Mouse (Mus musculus): ENCODE data around the gene Dhx30.
"Not testable (repeated sequence)": the region's sequence is repeated elsewhere in the genome, so short reads cannot be mapped to it uniquely, and the experiment has no call there.

Gene Dhx30

DNA sequence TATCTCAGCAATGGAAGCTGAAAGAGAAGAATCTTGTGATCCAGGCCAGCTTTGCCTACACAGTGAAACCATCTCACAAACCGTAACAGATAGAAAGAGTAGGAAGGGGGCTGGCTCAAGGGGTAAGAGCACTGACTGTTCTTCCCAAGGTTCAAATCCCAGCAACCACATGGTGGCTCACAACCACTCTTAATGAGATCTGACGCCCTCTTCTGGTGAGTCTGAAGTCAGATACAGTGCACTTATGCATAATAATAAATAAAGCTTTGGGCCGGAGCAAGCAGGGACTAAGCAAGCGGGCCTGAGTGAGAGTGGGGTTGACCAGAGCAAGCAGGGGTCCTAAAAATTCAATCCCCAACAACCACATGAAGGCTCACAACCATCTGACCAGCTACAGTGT lies 24.3 kb downstream of the Dhx30 start:
- peak; percentile 26 for DNase-seq

DNA sequence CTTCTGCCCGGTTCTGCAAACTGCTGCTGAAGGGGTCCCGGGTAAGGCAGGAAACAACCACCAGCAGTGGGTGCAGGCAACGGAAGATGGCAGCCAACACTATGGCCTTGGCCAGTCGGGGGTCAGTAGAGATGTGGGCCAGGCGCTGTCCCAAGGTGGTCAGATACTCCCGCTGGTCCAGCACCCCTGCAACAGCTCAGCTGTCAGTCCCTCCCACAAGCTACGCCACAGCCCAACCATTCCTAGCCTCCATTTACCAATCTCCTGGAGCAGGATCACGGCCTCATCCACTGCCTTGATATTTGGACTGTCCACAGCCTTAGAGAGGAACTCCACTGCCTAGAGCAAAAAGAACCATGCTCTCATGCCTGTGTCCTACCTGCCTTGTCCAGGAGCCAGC lies 31.9 kb downstream of the Dhx30 start:
- no peak for DNase-seq

DNA sequence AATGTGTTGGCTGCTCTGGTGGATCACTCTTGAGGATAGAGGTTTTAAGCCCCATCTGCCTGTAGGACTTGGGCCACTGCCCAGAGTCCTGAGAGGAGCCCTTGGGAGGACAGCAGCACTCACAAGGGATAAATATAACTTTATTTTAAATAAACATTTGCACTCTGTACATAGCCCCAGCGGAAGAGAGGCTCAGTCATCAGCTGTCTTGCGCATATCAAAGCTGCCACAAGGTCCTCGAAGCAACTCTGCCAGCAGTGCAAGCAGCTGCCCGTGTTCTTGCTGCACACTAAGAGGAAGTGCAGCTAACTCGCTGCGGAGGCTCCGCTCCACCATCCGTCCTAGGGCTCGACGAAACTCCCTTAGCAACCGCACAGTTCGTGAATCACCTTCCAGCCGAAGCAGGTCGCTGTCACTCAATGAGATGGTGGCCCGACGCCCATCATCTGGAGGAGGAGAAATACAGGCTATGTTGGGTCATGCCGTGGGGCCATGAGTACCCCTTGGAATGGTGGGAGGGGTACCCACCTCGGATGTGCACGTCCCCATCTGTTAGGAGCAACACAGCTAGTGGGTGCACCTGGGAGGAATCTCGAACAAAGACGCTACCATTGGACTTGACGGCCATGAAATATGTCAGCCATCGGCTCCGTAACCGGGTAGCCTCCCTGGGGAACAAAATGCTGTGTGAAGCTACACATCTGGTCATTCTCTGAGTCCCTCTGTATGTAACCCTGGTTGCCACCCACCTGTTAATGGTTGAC lies 33.2 kb downstream of the Dhx30 start:
- peak; percentile 22 for DNase-seq

DNA sequence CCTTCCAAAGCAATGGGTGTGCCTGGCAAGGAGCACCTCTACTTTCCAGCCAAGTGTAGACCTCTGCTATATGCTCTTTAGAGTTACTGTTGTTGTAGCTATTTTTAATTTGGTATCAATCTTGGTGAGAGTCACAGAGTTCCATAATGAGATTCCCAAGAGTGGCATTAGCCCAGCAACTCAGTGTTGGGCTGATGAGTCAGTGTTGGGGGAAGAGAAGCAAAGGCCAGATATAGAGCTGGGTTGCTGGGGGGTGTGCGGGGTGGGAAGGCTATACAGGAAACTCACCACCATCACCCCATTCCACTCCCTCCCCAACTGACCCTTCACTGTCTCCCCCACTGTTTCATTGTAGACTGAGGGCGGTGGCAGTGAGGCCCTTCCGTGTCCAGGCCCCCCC lies 36.6 kb downstream of the Dhx30 start:
- DNase-seq = no peak

DNA sequence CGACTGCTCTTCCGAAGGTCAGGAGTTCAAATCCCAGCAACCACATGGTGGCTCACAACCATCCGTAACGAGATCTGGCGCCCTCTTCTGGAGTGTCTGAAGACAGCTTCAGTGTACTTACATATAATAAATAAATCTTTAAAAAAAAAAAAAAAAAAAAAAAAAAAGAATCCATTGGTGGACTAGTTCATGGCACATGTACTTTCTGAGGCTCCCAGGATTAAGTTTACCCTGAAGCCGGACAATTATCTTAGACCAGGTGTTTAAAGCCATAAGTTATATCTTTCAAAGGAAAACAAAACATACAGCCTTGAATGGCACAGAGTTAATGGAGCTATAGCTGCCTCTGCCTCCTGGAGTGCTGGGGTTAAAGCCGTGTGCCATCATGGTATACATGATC lies 41.2 kb downstream of the Dhx30 start:
- DNase-seq = not testable (repeated sequence)

DNA sequence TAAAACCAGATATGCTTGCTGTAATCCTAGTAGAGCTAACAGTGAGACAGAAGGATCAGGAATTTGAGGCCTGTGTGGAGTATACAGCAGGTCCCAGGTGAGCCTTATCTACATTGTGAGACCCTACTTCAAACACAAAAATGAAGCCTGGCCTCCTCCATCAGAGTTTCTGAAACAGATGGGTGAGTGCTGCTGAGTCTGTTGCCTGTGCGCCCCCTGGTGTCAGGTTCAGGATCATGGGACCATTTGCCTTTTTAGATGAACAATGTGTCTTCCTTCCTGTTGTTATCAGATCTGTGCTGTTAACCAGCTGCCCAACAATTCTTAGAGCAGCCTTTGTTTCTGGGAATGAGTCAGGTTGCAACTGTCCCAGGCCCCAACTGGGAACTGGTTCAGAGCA lies 45.8 kb downstream of the Dhx30 start:
- DNase-seq = peak; percentile 89

DNA sequence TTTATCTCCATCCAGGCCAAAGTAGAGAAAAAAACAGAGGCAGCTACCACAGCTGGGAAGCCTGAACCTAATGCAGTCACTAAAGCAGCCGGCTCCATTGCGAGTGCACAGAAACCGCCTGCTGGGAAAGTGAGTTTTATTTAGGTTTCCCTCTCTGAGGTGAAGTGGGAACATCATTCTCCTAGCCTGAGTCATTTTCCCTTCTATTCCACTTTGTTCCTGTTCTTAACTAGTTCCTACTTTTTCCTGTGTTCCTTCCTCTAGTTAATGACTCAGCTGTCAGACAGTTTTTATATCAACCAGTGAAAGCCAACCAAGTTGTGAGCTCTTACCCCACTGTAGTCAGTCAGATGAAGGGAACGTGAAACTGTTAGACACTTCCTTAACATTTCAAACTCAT lies 46.6 kb downstream of the Dhx30 start:
- DNase-seq = no peak

DNA sequence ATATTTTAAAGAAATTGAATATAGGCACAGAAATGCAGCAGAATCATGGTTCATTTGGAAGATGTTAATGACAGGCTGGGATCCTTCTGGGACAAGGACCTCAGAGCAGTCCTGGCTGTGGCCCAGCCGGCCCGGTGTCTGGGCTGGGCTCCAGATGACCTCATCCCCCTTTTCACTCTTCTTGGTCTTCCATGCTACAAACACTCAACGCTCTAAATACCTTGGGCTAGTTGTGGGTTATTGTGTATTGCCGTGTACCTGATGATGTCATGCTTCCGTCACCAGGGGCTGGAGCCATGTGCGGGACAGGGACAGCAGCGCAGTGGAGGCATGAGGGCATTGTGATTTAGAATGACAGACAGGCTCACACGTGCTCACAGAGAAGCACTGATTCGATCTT lies 47.3 kb downstream of the Dhx30 start:
- DNase-seq = peak; percentile 49

DNA sequence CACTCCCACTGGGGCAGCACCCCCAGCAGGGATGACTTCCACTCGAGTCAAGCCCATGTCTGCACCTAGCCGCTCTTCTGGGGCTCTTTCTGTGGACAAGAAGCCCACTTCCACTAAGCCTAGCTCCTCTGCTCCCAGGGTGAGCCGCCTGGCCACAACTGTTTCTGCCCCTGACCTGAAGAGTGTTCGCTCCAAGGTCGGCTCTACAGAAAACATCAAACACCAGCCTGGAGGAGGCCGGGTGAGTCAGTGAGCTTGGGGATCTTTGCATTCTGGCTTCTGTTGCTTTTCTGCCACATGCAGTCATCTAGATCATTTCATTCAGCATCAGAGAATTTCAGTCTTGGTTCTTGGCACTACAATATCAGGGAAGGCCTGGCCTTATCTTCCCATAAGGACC lies 48.9 kb downstream of the Dhx30 start:
- DNase-seq = no peak

DNA sequence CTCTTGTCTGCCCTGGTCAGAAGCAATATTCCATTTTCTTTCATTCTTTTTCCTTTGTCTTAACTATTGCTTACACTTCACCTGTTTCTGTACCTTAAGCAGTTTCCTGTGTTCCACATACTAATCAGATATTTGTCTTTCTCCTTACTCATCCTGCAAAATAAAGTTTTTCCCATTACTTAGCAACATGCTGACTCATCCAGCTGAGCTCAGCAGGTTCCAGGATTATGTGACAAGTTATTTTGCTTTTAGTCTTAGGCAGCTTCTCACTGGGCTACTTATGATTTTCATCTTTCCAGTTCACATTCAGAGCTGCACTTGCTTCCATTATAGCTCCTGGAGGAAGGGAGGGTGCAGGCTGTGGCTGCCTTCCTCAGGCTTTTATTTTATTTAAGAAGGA lies 53.0 kb downstream of the Dhx30 start:
- no peak for DNase-seq

DNA sequence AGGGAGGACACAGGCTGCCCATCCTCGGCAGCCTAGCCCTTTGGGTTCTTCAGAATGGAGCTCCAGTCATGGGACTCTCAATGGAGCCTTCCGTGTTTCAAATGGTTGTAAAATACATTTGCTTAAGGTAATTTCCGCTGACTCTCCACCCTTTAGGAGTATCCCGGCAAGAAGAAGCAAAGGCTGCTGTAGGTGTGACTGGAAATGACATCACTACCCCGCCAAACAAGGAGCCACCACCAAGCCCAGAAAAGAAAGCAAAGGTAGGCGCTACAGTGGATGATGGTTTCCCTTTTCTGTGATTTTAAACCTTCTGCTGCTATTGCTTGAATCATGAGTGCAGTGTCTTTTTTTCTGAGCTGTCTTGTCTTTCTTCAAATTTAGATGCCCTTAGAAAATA lies 54.8 kb downstream of the Dhx30 start:
- DNase-seq = no peak

DNA sequence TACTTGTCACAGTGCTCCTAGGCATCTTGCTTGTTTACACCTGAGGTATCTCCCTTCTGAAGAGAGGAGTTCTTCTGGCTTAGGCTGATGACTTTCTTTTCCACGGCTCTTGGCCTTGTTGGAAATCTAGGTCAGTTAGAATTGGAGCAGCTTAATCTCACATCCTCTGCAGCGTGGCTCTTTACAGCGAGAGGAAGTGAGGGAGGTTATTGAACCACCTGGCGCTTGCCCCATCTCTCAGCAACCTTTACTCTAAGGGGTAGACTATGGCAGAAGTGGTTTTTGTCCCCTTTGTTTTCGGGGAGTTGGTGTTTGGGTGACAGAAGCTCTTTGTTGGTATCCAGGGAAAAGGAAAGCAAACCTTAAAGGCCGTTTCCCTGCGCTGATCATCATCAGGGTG lies 55.2 kb downstream of the Dhx30 start:
- no peak for DNase-seq

DNA sequence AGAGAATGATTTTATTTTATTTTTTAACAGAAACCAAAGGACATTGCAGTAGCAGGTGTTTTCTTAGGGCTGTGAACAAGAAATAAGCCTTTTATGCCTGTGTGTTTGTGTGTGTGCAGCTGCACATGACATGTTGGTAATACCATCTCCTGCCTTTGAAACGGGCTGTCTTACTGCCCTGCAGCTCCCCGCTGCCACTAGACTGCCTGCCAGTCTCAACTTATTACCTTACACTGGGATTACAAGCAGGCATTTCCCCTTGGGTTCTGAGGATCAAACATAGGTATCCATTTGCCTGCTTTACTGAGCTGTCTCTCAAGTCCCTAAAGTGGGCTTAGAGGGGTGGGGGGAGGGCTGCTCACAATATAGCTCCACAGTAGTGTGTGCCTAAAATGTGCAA lies 56.9 kb downstream of the Dhx30 start:
- no peak for DNase-seq

DNA sequence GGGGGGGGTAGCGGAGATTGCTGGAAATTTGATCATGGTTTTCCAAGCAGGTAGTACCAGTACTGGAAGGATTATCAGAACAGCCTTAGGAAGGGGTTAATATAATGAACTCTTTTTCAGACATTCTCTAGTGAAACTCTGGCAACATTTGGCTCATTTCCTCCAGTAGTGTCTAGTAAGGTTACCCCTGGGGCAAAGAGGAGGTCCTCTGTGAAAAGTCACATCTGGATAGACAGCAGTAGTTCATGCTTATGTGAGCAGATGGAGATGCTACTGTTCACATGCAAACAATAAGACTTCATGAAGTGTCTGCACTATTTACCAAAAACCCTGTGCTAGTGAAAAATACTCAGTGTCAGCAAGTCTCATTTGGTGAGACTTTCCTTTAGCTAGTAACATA lies 60.4 kb downstream of the Dhx30 start:
- no peak for DNase-seq

DNA sequence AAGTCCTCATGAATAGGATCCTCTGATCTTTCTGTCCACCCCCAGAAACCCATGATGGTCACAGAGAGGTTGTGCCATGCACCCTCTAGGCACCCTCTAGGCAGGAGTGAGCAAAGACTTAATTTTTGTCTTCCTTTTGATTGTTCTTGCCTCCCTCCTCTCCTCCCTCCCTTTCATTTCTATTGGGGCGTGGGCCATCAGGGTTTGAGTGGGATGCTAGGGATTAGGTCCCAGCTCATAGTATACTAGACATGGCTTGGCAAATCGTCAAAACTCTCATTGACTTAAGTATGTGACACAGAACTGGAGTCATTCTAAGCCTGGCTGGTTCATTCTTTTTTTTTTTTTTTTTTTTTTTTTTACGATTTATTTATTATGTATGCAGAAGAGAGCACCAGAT lies 62.8 kb downstream of the Dhx30 start:
- DNase-seq = no peak

DNA sequence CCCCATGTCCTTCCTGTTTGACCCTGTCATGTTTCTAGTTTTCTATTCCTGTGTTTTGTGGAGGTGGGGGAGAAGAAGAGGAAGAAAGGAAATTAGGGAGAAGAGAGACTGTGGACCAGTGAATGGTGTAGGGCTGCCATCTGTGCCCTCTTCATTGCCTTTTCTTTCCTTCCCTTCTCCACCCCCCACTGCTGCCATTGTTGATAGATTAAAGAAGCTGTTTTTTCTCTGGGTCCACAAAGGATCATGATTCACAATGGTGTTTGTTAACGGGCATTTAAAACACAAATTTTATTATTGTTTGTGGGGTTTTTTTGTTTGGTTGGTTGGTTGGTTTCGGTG lies 63.6 kb downstream of the Dhx30 start:
- DNase-seq = no peak

DNA sequence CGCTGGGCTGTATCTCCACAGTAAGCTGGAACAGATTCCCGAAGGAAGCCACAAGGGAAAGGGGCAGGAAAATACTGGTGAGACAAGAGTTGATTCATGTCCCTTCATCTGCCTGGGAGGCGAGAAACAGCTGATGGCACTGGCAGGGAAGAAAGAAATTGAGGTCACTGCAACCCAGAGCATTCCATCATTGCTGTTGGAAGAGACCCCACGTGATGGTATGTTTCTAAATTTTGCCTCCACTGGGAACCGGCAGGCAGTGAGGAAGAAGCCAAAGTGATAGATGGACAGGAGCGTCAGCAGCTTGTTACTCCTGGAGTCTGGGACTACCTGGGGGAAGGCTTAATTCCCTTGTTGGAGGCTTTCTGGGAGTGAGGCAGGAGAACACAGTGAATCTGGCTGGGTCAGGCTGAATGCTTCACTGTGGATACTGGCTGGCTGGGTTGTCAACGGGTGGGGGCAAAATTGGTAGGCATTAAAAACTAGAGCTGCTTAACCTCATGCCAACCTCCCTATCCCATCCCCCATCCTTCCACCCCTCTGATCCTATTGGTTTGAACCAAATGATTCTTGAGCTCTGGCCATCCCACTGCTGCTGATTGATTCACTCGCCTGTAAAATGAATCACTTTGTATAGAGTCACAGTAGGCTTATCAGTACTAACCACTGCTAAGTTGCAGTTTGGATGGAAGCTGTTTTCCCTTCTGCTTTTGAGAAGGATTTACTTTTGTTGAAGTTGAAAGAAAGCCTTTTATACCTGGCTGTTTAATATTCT lies 64.1 kb downstream of the Dhx30 start:
- DNase-seq = peak; percentile 6

DNA sequence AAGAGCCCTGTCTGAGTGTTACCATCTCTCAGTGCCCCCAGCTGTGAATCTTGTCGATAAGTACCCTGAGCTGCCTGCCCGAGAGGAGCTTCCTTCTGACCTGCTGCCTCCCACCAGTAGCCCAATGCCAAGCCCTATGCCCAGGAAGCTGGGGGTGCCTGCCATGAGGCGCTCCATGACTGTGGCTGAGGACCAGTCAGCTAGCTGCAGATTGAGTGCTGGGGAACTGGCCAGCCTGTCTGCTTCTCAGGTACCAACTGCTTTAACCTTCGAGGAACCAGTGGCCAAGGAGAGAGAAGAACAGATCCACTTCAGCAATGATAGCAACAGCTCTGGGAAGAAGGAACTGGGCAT lies 64.7 kb downstream of the Dhx30 start:
- DNase-seq = no peak

DNA sequence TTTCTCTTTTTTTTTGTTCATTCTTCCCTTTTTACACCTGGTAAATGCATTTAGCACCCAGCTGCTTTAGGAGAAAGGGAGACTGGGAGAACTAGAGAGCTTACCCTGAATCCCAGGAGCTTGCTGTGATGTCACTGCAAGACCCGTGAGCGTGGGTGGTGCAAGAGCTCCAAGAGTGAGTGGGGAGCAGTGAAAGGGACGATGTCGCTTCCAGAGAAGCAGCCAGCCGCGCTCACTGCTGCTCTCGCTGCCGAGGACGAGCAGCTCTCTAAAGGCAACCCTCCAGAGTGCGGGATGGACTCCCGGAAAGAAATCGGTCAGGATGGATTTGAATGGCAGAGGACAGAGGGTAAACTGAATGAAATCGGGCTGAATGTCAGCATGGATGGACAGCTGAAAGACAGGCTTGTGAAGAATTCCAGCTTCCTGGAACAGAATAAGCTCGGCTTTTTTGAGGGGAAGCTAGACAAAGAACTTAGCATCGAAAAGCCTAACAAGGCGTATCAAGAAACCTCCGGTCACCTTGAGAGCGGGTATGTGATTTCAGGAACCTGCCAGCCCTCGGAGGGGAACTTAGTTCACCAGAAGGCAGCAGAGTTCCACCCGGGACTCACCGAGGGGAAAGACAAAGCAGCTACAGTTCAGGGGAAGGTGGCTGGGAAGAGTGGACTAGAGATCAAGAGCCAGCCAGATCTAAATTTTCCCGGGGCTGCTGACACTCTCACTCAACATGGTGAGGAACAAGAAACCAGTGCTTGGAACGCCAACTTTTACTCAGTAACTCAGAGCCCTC lies 65.6 kb downstream of the Dhx30 start:
- no peak for DNase-seq

DNA sequence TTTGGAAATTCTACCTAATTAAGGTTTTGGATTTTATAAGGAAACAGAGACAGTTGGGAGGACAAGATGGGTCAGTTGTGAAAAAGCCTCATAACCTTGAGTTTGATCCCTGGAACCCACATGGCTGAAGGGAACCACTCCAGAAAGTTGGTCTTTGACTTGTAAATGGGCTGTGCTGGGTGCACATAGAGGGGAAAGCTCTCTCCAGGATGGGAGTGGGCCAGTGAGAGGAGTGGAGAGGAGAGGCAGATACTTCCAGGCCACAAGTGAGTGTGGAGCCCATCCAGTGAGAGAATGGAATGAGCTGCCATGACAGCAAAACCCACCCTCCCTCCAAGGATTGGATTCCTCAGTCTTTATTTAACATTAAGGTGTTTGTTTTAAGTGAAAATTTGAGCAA lies 66.4 kb downstream of the Dhx30 start:
- no peak for DNase-seq

DNA sequence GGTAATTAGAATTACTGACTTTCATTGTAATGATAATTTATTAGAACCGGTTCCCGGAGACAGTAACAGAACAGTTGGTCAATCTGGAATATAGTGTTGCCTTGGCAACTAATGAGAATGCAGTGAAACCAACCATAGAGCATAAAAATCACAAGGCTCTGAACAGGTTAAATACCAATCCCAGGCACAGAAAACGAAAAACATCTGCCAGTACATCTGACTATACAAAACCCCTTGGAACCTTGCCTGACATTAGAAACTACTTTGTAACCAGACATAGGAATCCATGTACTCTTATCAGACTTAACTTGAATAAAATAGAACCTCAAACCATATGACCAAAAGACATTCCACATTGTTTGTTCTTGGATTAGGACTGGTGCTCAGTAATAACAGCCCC lies 69.8 kb downstream of the Dhx30 start:
- DNase-seq = no peak

DNA sequence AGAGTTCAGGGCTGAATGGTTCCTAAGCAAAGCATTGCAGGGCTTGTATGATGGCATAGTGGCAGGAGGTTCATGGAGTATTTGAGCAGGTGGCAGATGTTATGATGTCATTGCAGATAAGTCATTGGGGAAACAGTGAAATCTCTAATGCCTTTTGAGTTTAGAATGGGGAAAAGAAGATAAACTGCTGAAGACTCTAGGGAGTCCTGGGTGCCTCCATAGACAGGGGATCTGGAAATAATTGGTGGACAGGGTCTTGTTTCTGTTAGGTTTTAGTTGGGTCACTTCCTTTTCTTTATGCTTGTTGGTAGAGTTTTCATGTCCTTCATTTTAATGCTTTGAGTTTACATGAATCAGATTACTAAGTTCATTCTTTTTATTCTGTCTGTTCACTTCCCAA lies 70.4 kb downstream of the Dhx30 start:
- DNase-seq = no peak

DNA sequence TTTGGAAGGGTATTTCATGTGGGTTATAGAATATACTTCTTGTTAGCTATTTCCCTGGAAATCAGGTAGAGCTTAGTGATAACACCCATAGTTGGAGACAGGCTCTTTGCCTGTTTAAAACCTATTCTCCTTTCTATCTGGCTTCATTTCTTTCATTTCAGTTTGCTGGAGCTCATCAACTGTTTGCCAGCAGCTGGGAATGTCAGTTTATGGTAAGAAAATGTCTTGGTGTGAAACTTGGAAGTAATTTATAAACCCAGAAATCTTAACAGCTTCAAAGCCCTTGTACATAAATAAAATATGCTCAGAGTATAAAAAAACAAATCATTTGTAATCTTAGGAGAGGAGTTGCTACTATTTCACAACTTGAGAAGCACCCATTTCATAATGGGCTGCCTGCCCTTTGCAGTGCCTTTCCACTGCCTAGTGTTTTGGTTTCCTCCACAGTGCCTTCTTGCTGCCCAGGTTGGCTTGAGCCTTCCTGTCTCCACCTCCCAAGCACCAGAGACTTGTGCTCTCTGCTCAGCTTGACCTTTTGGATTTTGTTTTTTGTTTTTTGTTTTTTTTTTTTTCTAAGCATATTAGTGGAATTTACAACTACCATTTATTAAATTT lies 71.8 kb downstream of the Dhx30 start:
- DNase-seq = no peak

DNA sequence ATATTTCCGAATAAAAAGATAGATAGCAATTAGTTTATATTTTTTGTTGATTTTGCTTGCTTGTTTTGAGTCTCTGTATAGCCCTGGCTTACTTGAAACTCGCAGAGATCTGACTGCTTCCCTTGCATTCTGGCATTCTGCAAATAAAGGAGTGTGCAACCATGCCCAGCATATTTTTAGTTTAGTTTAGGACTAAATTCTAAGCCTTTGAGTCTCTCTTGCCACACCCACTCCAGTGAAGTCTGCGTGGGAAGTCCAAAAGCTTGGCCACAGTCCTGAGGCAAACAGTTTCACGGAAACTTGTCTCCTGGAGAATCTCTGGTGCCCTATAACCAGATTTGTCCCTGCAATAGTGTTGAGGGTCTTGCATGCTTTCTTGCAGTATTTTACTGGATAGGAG lies 73.3 kb downstream of the Dhx30 start:
- no peak for DNase-seq
